Mouse (Mus musculus) myocyte (in vitro differentiated cells): ENCODE data around the gene Nr4a2.

ENCODE experiments used
- CEBPB ChIP-seq: IDR thresholded peaks from 2 replicates; pipeline ENCODE4 v1.6.1; 2011; ENCODE audit warnings: mild to moderate bottlenecking, moderate library complexity; ENCODE audit not compliant: poor library complexity, insufficient read depth, severe bottlenecking
- MAX ChIP-seq: IDR thresholded peaks from one replicate; pipeline ENCODE4 v1.6.1; 2011; ENCODE audit warnings: low read depth, mild to moderate bottlenecking, control low read depth
- MYOD1 ChIP-seq, 3 experiments: IDR thresholded peaks; one replicate each; pipeline ENCODE4 v1.6.1; 2011; ENCODE audit warnings: control low read depth in 2 of 3, low read depth in 2 of 3, mild to moderate bottlenecking in 2 of 3, moderate library complexity in 1 of 3; ENCODE audit not compliant: insufficient read length in 2 of 3, control insufficient read depth in 1 of 3
- MYOG ChIP-seq, 3 experiments: IDR thresholded peaks; one replicate each; pipeline ENCODE4 v1.6.1; 2011; ENCODE audit warnings: control low read depth in 2 of 3, low read depth in 2 of 3, mild to moderate bottlenecking in 2 of 3; ENCODE audit not compliant: insufficient read length in 2 of 3, control insufficient read depth in 1 of 3, insufficient read depth in 1 of 3
- POLR2A ChIP-seq: IDR thresholded peaks from one replicate; pipeline ENCODE4 v1.6.1; 2011; ENCODE audit warnings: low read depth, mild to moderate bottlenecking, control low read depth, moderate library complexity; ENCODE audit not compliant: insufficient read length
- USF1 ChIP-seq: IDR thresholded peaks from one replicate; pipeline ENCODE4 v1.6.1; 2011; ENCODE audit warnings: low read depth, mild to moderate bottlenecking, control low read depth, moderate library complexity

DNA sequence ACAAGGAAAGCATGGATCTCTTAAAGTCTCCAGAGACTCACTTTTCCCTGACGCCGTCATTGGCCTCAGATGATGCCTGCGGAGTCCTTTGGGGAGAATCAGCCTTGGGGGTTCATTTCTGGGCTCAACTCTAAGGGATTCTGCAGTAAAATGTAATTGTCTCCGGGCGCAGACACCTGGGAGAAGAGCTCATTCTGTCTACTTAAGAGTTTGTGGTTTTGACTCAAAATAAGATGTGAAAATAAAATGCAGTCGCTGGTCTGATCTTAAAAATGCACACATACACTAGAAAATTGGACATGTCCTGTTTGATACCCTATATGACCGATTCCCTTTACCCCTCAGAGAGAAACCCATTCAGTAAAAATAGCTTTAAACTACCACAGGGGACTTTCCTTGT, 18.4 kb downstream of the Nr4a2 start:
- TF ChIP-seq POLR2A: no peak
- no peak for TF ChIP-seq MYOD1 (IDR thresholded peaks at IDR 0.05; ENCODE audit: control insufficient read depth in 1 of 3, insufficient read length in 2 of 3, low read depth in 2 of 3)
- TF ChIP-seq MAX: no peak
- TF ChIP-seq CEBPB: no peak
- no peak for TF ChIP-seq USF1
- no peak for TF ChIP-seq MYOG (IDR thresholded peaks at IDR 0.05; ENCODE audit: control insufficient read depth in 1 of 3, insufficient read depth in 1 of 3, insufficient read length in 2 of 3, low read depth in 2 of 3)
